Mouse (Mus musculus): ENCODE results near the gene Zfp942.

The Zfp942 gene

GRCm38 (mm10) chr17:21962107-21962907, at the start of gene Zfp942, which contains the start of gene Zfp943:
Gene Zfp942, minus strand, starts transcription at chr17:21962464.
Gene Zfp943, plus strand, starts transcription at chr17:21962552.
- peak; percentile 50 for DNase-seq (ENCODE audit: low spot score)

- DNase-seq (ENCODE audit: low spot score) = no peak
Measured at GRCm38 (mm10) chr17:21963302-21963701, 1.0 kb upstream of the Zfp942 start.

- peak; percentile 39 for DNase-seq (ENCODE audit: low spot score)
Measured at GRCm38 (mm10) chr17:21909456-21910052, 52.7 kb downstream of the Zfp942 start, which contains the start of gene Zfp995. Gene Zfp995, minus strand, starts transcription at chr17:21909926.

GRCm38 (mm10) chr17:21909039-21909438, 53.2 kb downstream of the Zfp942 start:
- DNase-seq (ENCODE audit: low spot score) = no peak

Measured in left cerebral cortex, adult 11 months (tissue).